Mouse (Mus musculus): ENCODE measurements at regions not wholly inside any gene's neighbourhood (a gene's known extent, or its start where the extent isn't known, plus 50 kb on each side); places are given as distances from the start of the nearest gene placed in this dataset.
"Not testable (repeated sequence)": the region's sequence is repeated elsewhere in the genome, so short reads cannot be mapped to it uniquely, and the experiment has no call there.

DNA sequence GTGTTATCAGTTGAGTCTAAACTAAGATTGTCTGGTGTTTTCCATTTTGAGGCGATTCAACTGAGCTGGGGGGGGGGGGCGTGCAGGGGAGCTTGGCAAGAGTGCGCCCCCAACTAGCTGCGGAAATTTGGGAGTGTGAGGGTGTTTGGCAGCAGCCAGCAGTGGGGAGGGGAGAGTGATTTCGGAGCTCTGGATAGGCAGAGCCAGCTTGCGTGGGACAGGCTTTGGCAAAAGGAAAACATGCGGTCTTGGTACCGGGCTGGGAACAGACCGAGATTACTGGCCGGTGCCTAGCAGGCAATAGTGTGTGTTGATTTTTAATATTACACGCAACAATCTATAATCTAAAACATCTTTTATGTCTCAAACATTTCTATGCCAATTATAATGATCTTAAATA, 199.4 kb upstream of the Cdk6 start:
- DNase-seq = not testable (repeated sequence)

DNA sequence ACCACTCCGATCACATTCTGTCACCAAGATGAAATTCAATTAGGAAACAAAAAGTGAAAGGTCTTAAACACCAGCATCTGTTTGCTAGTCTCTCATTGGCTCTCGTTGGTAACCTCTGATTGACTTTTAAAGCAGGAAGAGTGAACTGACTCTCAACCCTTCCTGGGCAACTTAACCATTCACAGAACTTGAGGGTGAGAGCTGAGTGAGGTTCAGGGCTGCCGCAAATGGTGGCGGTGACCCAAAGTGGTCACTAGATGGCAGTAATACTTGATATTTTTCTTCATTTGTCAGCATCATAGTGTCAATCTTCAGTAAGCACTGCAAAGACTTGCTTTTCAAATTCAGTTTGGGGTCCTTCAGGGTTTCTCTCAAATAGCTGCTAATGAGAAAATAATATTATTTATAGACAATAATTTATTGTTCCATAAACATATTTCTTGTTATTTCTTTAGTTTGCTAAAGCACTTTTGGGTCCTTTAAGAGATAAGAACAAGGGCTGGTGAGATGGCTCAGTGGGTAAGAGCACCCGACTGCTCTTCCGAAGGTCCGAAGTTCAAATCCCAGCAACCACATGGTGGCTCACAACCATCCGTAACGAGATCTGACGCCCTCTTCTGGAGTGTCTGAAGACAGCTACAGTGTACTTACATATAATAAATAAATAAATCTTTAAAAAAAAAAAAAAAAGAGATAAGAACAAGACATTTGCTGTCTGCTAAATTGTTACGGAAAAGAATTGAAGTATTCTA, 194.6 kb upstream of the Cdk6 start:
- peak; percentile 45 for DNase-seq

DNA sequence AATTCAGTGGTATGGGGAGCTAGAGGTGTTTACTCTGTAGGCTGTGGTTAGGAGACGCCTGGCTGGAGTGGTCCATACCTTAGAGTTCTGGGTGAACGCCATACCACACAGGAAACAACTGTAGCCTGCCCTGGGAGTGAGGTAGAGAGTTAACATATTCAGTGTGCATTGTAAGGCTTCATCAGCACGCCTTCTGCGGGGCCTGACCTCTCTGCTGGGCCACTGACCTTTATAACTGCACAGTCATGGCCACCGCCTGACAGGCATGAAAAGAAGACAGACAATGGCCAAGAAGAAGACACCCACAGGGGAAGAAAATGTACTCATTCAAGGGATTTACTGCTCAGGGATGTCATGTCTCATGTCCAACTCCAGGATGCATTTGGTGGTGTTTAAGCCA, 191.4 kb upstream of the Cdk6 start:
- peak; percentile 28 for DNase-seq

DNA sequence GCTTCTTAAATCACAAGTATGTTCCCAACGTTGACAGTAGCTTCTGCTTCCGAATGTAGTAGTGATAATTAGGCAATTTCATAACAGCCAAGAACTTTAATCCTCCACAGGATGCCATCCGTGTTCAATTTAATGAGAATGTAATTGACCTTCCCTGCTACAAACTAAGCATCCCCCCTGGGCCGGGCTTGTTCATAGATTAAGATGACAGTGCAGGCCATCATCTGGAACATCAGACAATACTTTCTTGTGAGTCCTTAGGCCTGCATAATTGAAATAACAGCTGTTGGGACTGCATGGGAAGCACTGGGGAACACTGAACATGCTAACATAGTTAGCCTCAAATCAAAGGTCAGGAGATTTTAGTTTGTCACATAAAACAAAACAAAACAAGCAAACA, 190.5 kb upstream of the Cdk6 start:
- DNase-seq = peak; percentile 6

DNA sequence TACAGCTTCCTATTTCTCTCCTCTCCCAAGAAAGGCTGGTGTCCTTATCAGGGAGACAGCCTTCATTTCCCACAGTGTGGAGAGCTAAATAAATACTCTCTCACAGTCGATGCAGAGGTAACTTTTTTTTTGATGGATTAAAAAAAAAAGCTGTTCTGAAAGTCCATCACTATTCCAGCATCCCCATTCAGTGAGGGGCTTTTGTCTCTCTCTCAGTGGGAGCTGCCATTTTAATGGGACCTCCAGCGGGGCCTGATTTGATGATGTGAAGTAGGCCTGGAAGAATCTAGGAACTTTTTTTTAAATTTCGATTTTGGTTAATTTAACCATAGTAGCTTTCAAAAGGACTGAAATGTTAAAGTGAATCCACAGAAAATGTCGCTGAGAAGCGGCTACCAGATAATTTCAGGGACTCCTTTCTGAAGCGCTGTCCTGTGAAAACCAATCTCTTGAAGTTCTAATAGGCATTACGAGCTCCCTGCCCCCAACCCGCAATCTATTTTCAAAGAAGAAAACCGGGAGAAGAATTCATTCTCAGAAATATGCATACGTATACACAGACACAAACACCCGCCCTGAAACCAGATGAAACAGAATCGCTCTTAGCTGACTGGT, 189.6 kb upstream of the Cdk6 start:
- peak; percentile 24 for DNase-seq

DNA sequence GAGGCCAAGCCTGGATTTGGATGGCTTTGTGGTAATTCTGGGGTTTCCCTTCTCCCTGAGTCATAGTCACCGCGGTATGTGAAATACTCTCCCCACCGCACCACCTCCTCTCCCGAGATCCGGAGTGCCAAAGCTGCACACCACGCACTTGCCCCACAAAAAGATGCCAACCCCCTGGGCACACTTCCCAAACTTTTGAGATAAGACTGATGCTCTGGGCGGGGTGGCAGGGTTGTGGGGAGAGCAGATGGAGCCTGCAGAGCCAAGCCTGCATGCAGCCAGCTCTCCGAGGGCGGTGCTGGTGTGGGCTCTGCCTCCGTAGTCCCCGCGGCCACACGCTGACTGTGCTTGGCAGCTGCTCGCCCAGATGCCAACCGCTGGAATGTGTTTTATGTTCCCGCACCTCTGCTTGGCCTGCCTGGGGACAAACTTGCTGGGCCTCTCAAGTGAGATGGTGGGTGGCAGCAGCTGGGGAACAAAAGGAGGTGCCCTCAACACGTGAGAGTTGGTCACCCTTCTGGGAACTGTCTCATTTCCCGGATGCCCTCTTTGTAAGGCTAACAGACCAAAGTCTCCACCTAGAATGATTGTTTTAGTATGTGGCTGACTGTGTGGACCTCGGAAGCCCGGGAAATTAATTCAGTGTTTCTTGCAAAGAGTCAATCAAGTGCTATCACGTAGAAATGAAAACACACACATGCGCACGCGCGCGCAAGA, 189.0 kb upstream of the Cdk6 start:
- peak; percentile 41 for DNase-seq

DNA sequence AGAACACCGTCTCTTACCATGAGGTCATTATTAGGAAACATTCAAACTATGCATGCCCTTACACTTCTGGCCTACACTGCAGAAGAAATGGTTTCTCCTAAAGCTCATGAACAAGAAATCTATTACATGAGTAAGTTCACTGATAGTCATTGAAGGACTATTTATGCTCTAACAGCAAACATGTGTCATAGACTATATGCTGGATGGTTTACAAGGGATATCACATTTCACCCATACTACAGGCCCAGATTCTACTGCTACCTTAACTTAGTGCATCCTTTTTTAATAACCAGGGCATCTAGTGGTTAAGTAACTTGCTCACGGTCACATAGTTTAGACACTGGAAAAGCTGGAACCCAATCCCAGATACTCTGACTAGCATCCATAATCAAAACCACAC, 175.8 kb upstream of the Cdk6 start:
- DNase-seq = not testable (repeated sequence)

DNA sequence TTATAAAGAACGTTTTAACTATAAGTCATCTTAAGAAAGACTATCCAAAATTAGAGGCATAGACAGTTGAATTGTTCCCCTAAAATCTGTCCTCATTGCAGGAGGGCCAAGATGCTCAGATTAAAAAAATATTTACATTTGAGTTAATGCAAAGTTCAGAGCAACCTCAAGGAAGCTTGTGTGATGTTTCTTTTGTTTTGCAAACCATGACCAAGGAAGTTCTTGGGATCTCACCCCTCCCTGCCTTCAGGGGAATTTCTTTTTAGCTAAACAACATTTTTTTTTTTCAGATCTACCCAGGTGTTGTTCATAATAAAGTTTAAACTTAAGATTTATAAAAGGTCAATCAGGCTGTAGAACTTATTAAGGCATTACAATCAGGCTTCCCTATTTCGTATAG, 174.8 kb upstream of the Cdk6 start:
- not testable (repeated sequence) for DNase-seq

DNA sequence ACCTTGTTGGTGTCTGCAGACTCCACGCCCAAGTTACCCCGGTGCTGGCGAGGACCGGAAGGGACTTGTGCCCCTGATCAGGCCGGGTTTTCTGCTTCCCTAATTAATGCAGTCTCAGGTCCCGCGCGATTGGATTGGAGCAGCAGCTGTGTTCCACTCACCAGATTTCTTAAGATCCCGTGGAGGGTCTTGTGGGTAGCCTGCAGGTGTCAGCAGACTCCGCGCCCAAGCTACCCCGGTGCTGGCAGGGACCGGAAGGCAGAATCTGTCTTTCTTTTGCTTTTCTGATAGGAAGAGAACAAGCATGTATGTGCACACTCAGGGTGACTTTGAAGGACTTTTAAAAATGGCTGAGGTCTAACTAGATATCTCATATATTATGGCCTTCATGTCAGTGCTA, 147.7 kb upstream of the Cdk6 start:
- not testable (repeated sequence) for DNase-seq

DNA sequence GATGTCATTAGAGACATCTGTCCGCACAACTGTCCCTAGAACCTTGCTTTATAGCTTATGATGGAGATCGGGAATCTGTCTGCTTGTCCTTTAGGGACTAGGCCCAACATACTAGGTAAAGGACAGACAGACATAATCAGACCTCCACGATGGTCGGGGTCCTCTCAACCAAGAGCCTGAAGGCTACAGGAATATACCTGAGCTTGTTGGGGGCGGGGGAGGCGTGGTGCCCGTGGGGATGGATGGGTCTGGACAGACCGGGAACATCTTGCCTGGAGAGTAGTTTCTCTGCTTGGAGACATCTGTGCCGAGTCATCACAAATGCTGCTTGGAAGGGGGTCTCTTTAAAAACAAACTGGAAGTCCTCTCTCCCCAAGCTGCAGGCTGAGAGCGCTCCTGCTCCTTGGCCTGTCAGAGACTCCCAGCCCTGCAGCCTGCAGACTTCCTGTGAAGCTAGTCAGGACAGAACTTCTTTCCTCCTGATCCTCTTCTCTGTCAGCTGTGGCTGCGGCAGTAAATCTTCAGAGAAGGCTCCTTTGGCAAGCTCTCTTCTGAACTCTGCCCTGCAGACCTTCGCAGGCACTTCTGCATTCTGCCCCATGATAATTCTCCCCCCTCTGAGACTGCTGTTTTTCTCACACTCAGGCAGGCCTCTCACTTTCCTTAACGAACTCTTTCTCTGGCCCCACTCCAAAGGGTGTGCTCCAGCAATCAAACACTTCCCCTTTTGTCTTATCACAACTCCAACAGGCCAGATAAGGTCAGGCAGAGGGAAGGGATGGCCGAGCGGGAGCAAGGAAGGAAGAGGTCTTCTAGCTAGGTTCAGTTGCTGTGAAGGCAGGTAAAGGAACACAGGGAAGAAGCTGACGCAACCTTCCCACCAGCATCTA, 143.1 kb upstream of the Cdk6 start:
- DNase-seq = peak; percentile 26

DNA sequence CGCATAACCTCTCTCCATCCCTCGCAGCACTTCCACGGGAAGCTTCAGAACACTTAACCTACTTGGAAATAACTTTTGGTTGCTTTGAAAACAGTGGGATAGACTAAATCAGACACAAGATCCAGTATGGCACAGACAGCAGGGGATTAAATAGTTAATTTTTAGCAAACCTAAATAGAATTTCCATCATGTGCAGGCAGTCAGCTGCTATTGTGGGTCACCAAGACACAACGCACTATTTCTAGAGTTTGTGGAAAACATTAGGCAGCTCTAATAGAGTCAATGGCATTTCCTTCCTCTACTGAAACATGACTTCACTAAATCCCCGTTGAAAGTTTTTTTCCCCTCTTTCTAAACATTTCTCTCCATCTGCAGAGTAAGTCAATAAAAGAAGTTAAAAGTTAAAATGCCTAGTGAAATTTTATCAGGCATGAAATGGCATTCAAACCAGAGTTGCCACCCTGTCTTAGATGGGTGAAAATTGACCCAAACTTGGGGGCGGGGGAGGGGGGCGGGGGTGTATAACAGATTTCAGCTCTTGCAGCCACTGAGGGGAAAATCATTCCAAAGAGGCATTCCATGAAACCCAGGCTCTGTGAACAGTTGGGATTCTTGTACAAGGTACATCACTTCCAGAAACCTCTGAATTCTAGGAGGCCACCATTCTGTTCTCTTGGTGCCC, 142.3 kb upstream of the Cdk6 start:
- peak; percentile 5 for DNase-seq

DNA sequence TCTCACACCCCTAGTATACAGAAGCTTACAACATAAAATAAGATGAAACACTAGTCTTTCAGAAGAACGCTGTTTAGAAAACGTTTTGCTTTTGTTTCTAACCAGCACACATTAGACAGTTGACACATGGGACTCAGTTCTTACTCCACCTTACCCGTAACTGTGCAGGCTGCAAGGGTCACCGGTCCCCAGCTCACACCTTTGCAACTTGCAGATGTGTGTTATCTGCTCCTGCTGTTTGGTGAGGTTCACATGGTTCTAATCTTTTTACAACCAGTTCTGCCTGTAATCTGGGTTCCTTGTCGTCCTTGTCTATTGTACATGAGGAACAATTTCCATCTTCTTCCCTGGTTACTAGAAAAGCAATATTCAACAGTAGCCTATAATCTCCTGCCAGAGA, 135.1 kb upstream of the Cdk6 start:
- DNase-seq = not testable (repeated sequence)

DNA sequence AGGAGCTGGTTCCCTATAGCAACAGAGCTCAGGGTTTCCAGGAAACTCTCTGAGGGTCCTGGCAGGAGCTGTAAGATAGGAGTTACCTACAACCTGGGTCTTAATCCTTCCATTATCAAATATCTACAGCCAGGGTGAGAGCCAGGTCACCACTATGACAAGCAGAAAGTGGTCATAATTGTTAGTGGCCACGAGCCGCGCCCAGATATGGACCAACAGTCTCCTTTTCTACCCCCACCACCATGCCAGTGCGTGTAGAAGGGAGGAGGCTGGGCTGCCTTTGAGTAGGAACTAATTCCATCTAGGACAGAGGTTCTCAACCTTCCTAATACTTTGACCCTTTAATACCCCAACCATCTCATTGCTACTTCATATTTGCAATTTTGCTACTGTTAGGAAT, 133.0 kb upstream of the Cdk6 start:
- DNase-seq = not testable (repeated sequence)

DNA sequence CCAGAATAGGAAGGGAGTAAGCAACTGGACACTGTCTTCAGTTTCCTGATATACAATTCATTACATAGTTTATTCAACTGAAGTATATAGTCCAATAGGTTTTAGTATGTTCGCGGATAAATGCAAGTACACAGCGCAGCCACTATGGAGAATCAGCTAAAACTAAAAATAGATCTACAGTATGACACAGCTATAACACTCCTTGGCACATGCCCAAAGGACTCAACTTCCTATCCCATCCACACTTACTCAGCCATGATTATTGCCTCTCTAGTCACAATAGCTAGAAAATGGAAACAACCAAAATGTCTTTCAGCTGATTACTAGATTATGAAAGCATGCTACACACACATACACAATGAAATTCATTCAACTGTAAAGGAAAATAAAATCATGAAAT, 130.0 kb upstream of the Cdk6 start:
- no peak for DNase-seq

DNA sequence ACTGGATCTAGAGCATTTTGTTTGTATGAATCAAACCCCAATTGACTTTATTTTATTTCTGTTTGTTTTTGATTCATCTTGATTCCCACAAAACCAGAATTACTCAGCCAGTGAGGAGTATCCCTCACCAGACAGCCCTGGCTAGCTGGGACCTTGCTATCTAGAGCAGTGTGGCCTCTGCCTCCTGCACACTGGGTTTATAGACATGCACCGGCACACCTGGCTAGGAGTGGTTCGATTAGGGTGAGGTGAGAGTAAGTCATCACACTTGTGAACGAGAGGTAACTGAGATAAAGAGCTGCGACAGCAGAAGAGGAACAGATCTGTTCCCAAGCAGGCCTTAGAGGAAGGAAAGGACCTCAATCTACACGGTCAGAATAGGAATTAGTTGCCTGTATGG, 125.2 kb upstream of the Cdk6 start:
- DNase-seq = no peak

DNA sequence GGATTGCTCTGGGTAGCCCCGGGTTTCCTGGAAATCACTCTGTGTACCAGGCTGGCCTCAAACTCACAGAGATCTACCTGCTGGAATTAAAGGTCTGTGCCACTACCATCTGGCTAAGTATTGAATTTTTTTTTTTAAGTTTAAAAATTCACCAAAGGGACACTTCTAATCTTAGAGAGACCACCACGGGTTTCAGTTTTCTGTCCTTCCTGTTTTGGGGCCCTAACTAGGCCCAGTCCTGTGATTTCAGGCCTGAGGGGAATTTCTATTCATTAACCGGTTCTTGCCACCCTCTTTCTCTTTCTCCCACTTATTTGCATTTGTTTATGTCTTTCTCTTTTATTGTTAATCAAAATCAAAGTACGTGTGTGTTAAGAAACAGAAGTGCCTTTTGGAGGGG, 122.1 kb upstream of the Cdk6 start:
- DNase-seq = no peak

DNA sequence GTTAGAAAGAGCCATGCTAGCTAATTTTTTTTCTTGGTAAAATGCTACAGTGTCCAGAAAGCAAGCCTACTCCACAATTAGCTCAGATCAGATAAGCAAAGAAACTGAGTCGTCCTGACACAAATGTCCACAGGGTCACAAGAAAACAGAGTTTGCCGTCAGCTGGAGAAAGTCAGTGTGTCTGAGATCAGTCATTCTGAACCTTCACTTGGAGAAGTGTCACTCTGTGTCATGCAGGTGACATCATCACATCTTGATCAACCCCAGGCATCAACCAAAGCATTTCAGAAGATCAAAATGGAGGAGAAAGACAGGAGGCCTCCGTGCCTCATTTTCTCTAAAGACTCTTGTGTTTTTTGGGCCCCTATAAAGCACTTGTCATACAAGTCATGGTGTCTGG, 121.5 kb upstream of the Cdk6 start:
- no peak for DNase-seq

DNA sequence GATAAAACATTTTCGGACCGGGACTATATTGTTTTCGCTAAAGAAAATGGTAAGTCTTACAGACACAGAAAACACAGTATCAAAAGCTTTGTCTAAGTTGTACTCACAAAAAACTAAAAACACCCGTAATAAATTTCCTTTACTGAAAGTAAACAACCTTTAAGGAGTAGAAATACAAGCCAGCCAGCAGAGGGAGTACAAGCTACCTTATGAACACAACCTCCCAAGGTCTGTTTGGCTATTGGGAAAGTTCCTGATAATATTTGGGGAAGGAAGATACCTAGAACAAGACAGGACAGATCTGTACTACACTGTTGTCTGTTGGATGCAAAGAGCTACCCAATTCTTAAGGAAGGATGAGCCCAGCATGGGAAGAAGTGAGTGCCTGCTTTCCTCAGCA, 117.5 kb upstream of the Cdk6 start:
- DNase-seq = peak; percentile 34

DNA sequence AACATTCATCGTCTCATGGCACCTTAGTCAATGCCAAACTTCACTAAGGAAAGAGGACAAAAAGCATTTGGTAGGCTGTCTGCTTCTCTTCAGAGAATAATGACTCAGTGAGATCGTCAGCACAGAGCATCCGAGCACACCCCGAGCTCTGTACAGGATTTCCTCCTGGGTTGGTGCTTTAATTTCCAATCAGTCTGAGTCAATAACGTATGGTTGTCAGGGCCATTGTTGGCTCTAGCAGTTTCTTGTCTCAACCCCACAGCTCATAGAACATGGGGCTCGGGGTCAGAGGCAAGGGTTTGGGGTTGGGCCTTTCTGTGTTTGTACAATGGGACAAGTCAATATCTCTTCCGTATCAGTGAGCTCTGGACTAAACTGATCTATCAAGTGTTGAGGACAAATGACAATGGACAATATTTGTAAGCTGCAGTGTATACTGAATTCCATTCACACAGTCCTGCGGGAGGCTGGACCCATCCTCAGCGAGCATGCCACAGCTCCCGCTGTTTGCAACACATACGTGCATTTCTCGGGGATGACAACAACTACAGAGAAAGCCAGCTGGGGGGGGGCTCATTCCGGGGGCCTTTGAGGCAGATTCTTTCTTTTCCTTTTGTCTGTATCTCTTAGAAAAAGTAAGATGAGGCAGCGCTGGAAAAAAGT, 116.8 kb upstream of the Cdk6 start:
- not testable (repeated sequence) for DNase-seq

DNA sequence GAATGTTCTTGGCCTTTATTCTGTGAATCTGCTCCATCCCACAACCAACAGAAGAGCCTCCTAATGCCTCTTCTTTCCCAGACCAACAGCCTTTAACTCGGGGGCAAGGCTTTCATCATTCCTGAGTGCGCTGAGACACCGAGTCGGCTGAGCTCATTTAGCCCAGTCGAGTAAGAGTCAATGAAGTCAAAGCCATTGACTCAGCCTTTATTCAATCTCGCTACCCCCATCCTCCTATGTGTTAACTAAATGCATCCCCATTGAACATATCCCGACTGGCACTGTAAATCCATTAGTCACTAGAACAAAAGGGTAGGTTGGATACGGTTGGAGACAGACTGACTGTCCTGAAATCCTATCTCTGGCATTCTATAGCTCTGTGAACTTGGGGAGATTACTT, 115.9 kb upstream of the Cdk6 start:
- not testable (repeated sequence) for DNase-seq

DNA sequence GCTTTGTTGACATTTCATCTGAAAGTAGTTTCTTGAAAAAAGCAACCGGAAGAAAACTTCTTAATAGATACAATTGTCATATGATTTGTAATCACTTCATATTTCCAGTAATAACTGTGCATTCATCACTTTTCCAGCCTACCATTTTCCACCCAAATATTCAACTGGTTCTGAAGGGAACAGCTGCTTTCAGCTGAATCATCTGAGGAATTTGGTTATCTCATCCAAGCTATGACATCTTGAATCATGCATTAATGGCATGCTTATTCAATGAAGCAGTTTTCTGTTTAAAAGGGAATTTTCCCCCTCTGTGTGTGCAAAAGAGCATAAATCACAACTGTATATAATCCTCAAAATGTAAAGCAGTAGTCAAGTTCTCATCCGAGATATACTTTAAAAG, 97.2 kb upstream of the Cdk6 start:
- not testable (repeated sequence) for DNase-seq

DNA sequence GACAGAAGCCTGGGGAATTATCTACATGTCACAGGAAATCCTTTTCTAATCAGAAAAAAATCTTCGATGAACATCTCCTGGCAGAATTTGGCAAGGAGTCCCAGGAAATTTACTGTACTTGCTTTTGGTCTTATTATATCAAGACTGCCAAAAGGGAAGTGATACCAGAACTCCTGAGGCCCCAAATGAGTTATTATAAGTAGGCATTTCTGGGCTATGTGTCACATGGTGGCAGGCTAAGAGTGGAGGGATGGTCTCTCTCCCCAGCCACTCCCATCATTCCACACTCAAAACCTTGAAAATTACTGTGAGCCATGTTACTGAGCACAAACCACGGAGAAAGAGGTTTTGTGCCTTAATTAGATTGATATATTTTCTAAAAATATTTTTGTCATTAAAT, 94.0 kb upstream of the Cdk6 start:
- DNase-seq = no peak

All from embryo, embryonic 11 days (tissue).